Mouse (Mus musculus) midbrain, embryonic 13.5 days (tissue): Measurements from ENCODE around the gene Phka1. TPM values are rescaled to one million over a fixed set of nuclear protein-coding genes. Genes with fewer than 3 reads are reported as not detected.

Experiments used
- ATAC-seq: fragments of 200-750 bp; cut with Nextera tagmentation; 2 replicates; pipeline ENCODE4 v1.8.0; 2017; ENCODE audit warnings: mild to moderate bottlenecking, moderate TSS enrichment, moderate library complexity
- H3K27ac ChIP-seq: fragments of 300-500 bp; sonication (generic); 2 replicates; pipeline ENCODE4 v1.5.1; 2015; ENCODE audit warnings: inconsistent platforms, mild to moderate bottlenecking, moderate library complexity
- H3K27me3 ChIP-seq: fragments of 300-500 bp; sonication (generic); 2 replicates; pipeline ENCODE4 v1.6.1; 2015; ENCODE audit warnings: mild to moderate bottlenecking, inconsistent platforms
- H3K36me3 ChIP-seq: fragments of 300-500 bp; sonication (generic); 2 replicates; pipeline ENCODE4 v1.6.1; 2015; ENCODE audit warnings: mild to moderate bottlenecking, inconsistent platforms
- H3K4me1 ChIP-seq: fragments of 300-500 bp; sonication (generic); replicated peaks from 2 replicates; pipeline ENCODE4 v1.6.1; 2015; ENCODE audit warnings: inconsistent platforms
- H3K4me2 ChIP-seq: fragments of 300-500 bp; sonication (generic); replicated peaks from 2 replicates; pipeline ENCODE4 v1.6.1; 2015; ENCODE audit warnings: moderate library complexity, mild to moderate bottlenecking, inconsistent platforms
- H3K4me3 ChIP-seq: fragments of 300-500 bp; sonication (generic); replicated peaks from 2 replicates; pipeline ENCODE4 v1.5.1; 2015; ENCODE audit warnings: mild to moderate bottlenecking, inconsistent platforms
- H3K9ac ChIP-seq: fragments of 300-500 bp; sonication (generic); replicated peaks from 2 replicates; pipeline ENCODE4 v1.6.1; 2015; ENCODE audit warnings: mild to moderate bottlenecking, inconsistent platforms
- H3K9me3 ChIP-seq: fragments of 300-500 bp; sonication (generic); 2 replicates; pipeline ENCODE4 v1.6.1; 2016; ENCODE audit warnings: mild to moderate bottlenecking, inconsistent platforms
- WGBS: fragments of 180-500 bp; shearing (Covaris S2); methylation state at CpG from one replicate; pipeline ENCODE4 v1.1.7; 2015; 5-methylcytosine and 5-hydroxymethylcytosine counted together
- polyA plus RNA-seq: library from polyadenylated mRNA; unstranded; fragments of >200 nt; fragmentation: Nextera tagmentation; extraction: Ambion mirVana; gene quantifications from 2 replicates; pipeline ENCODE4 v1.2.1, GENCODE M21; 2015

The Phka1 gene
- polyA plus RNA-seq, 1 experiment from 2014 or later: 5.2 TPM

DNA sequence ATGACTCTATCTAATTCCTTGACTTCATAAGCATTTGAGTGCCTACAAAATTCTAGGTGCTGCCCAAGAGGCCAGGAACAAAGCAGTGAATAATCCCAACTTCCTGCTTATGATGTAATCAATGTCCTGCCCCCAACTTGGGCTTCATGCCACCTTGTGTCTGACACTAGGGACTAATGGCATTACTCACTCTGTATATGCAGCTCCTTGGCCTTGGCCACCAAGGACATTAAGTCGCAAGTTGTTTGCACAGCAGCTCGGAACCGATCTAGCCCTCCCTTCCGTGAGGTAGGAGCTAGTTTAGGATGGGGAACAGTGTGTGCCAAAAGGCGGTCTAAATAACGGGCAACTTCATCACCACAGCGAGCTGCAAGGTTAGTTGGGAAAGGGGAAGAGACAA lies 87.1 kb downstream of the Phka1 start:
- Histone ChIP-seq H3K9me3 (no peaks in the 10 kb centered on the region), H3K27ac (no peak overlapping the region), H3K36me3 (no peaks in the 10 kb centered on the region), H3K9ac (no peak overlapping the region), H3K27me3 (peaks cover 2% of the 10 kb centered on the region; the same call in 1 of the 2 replicates), H3K4me3 (no peak overlapping the region), H3K4me1 (no peaks in the 10 kb centered on the region), H3K4me2 (no peak overlapping the region)
- ATAC-seq: no peak
- WGBS: 90% methylated on average over 7 of the region's 7 CpGs

GRCm38 (mm10) chrX:102509205-102509604 lies 134.8 kb downstream of the Phka1 start:
- peaks cover 24% of the 10 kb centered on the region for H3K27me3 ChIP-seq
- 70% methylated on average over 4 of the region's 4 CpGs for WGBS
- no peak overlapping the region for H3K4me3 ChIP-seq
- no peak overlapping the region for H3K9ac ChIP-seq
- no peak overlapping the region for H3K4me2 ChIP-seq
- no peak for ATAC-seq
- H3K36me3 ChIP-seq: no peaks in the 10 kb centered on the region
- H3K4me1 ChIP-seq: no peaks in the 10 kb centered on the region
- no peaks in the 10 kb centered on the region for H3K9me3 ChIP-seq
- no peak overlapping the region for H3K27ac ChIP-seq

GRCm38 (mm10) chrX:102504644-102505481 lies 139.2 kb downstream of the Phka1 start, which contains the start of gene Hdac8:
Hdac8 (minus strand) TSS chrX:102505359.
- 25% methylated on average over 27 of the region's 27 CpGs for WGBS
- H3K4me2 ChIP-seq: peak within 1 kb of the TSS; percentile 60
- H3K9ac ChIP-seq: peak within 1 kb of the TSS; percentile 49
- peak within 1 kb of the TSS; percentile 53 for H3K27ac ChIP-seq
- H3K4me1 ChIP-seq: 0 out of 2 replicates have a peak, but pooled peaks cover 5% of the 10 kb centered on the region
- no peaks in the 10 kb centered on the region for H3K36me3 ChIP-seq
- peak within 1 kb of the TSS; percentile 51 for H3K4me3 ChIP-seq
- H3K27me3 ChIP-seq: peaks cover 22% of the 10 kb centered on the region
- no peaks in the 10 kb centered on the region for H3K9me3 ChIP-seq
- ATAC-seq: peak; percentile 91

DNA sequence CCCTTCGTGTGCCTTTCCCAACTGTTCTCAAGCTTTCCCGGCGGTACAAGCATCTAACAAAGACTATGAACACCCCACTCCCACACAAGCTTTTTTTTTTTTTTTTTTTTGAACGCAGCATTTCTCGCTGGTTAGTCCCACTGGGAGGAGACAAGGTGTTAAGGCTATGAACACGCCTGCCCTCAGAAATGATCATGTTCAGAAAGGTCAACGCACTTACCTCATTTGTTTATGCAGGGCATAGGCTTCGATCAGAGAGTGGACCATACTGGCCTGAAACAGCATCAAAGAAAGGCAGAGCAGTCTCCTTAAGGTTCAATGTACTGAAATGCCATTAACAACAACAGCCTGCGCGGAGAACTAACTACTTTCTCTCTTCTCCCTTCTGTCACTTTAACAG lies 139.9 kb downstream of the Phka1 start:
- 0 out of 2 replicates have a peak overlapping the region, but pooled peaks have one; percentile 53 for H3K27ac ChIP-seq
- H3K36me3 ChIP-seq: no peaks in the 10 kb centered on the region
- WGBS: 29% methylated on average over 10 of the region's 10 CpGs
- H3K4me1 ChIP-seq: 0 out of 2 replicates have a peak, but pooled peaks cover 5% of the 10 kb centered on the region
- peaks cover 15% of the 10 kb centered on the region for H3K27me3 ChIP-seq
- peak overlapping the region; percentile 51 for H3K4me3 ChIP-seq
- 0 out of 2 replicates have a peak, but pooled peaks have one; percentile 9 for ATAC-seq
- H3K9ac ChIP-seq: peak overlapping the region; percentile 49
- H3K9me3 ChIP-seq: no peaks in the 10 kb centered on the region
- H3K4me2 ChIP-seq: peak overlapping the region; percentile 60

DNA sequence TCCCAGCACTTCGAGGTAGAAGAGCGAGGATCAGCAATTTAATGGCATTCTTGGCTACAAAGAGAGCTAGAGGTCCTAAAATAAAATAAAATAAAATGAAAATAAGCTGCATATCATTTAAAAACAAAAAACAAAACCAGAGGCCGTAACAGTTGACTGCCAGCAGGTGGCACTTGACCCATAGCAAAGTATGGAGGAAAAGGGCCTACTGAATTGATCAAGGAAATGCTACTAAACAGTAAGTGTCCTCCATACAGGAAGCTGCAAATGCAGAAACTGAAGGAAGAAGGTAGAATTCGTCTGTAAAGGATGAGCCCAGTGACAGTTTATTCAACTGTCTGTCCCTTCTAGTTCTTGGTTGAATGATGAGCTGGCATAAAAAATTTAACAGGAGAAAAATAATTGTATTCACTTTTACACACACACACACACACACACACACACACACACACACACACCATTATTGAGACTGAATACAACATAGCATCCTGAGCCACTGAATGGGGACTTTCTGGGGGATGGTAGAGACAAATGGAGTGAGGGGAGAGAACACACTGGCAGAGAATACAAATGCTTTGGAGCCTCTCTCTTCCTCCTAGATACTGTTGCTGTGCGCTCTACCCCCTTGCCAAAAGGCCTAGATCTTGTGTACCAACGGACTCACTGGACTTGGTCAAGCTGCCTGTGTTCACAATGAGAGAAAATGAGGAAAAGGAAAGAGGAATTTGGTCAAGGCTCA lies 149.9 kb downstream of the Phka1 start:
- H3K9ac ChIP-seq: no peak overlapping the region
- 66% methylated on average over 6 of the region's 6 CpGs for WGBS
- no peak overlapping the region for H3K4me3 ChIP-seq
- ATAC-seq: no peak
- no peak overlapping the region for H3K27ac ChIP-seq
- H3K4me1 ChIP-seq: no peaks in the 10 kb centered on the region
- no peaks in the 10 kb centered on the region for H3K9me3 ChIP-seq
- H3K36me3 ChIP-seq: no peaks in the 10 kb centered on the region; the same call in 1 of the 2 replicates
- 0 out of 2 replicates have a peak, but pooled peaks cover 2% of the 10 kb centered on the region for H3K27me3 ChIP-seq
- H3K4me2 ChIP-seq: no peak overlapping the region

DNA sequence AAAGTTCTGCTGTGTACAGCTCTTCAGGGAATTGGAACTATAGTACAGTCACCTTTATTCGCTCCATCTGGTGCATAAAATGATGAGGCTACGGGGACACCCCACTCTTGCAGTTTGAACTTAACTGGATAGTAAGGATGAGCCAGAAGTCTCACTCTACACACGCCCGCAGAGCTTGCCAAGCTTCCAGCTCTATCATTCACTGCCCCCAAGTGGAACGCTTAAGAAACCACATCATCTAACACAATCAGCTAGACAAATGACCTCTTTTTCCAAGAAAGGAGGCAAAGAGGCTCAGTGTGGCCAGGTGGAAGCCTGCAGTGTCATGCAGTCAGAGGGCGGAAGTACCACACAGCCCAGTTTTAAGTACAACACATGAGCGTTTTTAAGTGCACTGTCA lies 158.5 kb downstream of the Phka1 start:
- no peaks in the 10 kb centered on the region for H3K36me3 ChIP-seq
- no peak overlapping the region for H3K4me2 ChIP-seq
- 88% methylated on average over 7 of the region's 7 CpGs for WGBS
- ATAC-seq: no peak
- no peaks in the 10 kb centered on the region for H3K9me3 ChIP-seq
- no peaks in the 10 kb centered on the region for H3K4me1 ChIP-seq
- no peak overlapping the region for H3K27ac ChIP-seq
- H3K9ac ChIP-seq: no peak overlapping the region
- H3K4me3 ChIP-seq: no peak overlapping the region
- H3K27me3 ChIP-seq: peaks cover 3% of the 10 kb centered on the region; the same call in 1 of the 2 replicates

DNA sequence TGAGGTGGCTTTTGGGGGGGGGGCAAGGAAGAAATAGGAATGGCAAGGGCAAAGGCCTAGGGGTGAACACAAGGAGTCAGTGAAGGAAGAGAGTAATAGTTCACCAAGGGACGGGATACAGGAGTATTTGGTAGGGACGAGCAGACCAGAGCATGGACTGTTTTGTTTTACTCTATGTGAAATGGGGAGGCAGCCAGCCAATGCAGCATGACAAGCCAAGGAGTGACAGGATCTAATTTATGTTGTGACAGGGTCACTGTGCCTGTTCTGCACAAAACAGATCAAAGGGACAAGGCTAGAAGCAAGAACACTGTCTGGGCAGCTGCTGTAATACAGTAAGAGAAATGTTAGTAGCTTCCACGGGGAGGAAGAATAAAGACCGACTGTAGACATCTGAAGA lies 164.4 kb downstream of the Phka1 start:
- Histone ChIP-seq H3K36me3 (no peaks in the 10 kb centered on the region), H3K4me3 (no peak overlapping the region), H3K9me3 (no peaks in the 10 kb centered on the region), H3K4me1 (no peaks in the 10 kb centered on the region), H3K9ac (no peak overlapping the region), H3K27me3 (peaks cover 6% of the 10 kb centered on the region; the same call in 1 of the 2 replicates), H3K4me2 (no peak overlapping the region), H3K27ac (no peak overlapping the region)
- 87% methylated on average over 4 of the region's 4 CpGs for WGBS
- ATAC-seq: no peak

GRCm38 (mm10) chrX:102478965-102479364 lies 165.1 kb downstream of the Phka1 start:
- no peaks in the 10 kb centered on the region for H3K36me3 ChIP-seq
- peaks cover 6% of the 10 kb centered on the region; the same call in 1 of the 2 replicates for H3K27me3 ChIP-seq
- no peaks in the 10 kb centered on the region for H3K4me1 ChIP-seq
- no peak overlapping the region for H3K27ac ChIP-seq
- no peak for ATAC-seq
- WGBS: 32% methylated on average over 4 of the region's 4 CpGs
- H3K4me2 ChIP-seq: no peak overlapping the region
- H3K4me3 ChIP-seq: no peak overlapping the region
- H3K9ac ChIP-seq: no peak overlapping the region
- H3K9me3 ChIP-seq: no peaks in the 10 kb centered on the region

- Histone ChIP-seq H3K4me2 (no peak overlapping the region), H3K27ac (no peak overlapping the region), H3K9me3 (no peaks in the 10 kb centered on the region), H3K27me3 (peaks cover 6% of the 10 kb centered on the region; the same call in 1 of the 2 replicates), H3K4me1 (no peaks in the 10 kb centered on the region), H3K4me3 (no peak overlapping the region), H3K9ac (no peak overlapping the region), H3K36me3 (no peaks in the 10 kb centered on the region)
- WGBS: 98% methylated on average over 3 of the region's 3 CpGs
- no peak for ATAC-seq
Measured at GRCm38 (mm10) chrX:102478481-102478880, 165.6 kb downstream of the Phka1 start.

DNA sequence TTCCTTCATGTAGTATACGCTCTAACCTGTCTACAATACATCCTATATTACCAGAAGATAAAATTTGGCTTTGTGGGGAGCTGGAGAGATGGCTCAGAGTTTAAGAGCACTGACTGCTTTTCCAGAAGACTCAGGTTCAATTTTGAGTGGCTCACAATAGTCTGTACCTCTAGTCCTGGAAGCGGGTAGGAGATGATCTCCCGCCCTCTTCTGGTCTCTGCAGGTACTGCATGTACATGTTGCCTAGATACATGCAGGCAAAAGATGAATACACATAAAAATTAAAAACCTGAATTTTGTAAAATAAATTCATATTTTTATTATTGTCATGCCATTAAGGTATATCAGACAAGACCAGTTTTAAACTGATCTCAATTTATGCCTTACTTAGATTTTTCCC lies 167.3 kb downstream of the Phka1 start:
- peak; percentile 56; the same call in 1 of the 2 replicates for ATAC-seq
- H3K36me3 ChIP-seq: no peaks in the 10 kb centered on the region
- 33% methylated on average over 3 of the region's 3 CpGs for WGBS
- H3K27me3 ChIP-seq: peaks cover 10% of the 10 kb centered on the region; the same call in 1 of the 2 replicates
- H3K4me2 ChIP-seq: no peak overlapping the region
- H3K9ac ChIP-seq: no peak overlapping the region
- no peak overlapping the region for H3K4me3 ChIP-seq
- no peak overlapping the region for H3K27ac ChIP-seq
- H3K9me3 ChIP-seq: no peaks in the 10 kb centered on the region
- H3K4me1 ChIP-seq: no peaks in the 10 kb centered on the region

- ATAC-seq: no peak
- Histone ChIP-seq H3K9me3 (no peaks in the 10 kb centered on the region), H3K27ac (no peak overlapping the region), H3K9ac (no peak overlapping the region), H3K4me1 (no peaks in the 10 kb centered on the region), H3K36me3 (no peaks in the 10 kb centered on the region), H3K4me3 (no peak overlapping the region), H3K4me2 (no peak overlapping the region), H3K27me3 (peaks cover 15% of the 10 kb centered on the region; the same call in 1 of the 2 replicates)
- 81% methylated on average over 5 of the region's 5 CpGs for WGBS
Measured at GRCm38 (mm10) chrX:102475555-102475954, 168.5 kb downstream of the Phka1 start.
